Mouse (Mus musculus): ENCODE measurements at regions not wholly inside any gene's neighbourhood (a gene's known extent, or its start where the extent isn't known, plus 50 kb on each side); places are given as distances from the start of the nearest gene placed in this dataset.

- no peaks in the 10 kb centered on the region for H3K9me3 ChIP-seq (ENCODE audit: control insufficient read depth, low read length)
- no peaks in the 10 kb centered on the region for H3K36me3 ChIP-seq (ENCODE audit: control insufficient read depth, insufficient read depth, low read length)
- H3K4me2 ChIP-seq (ENCODE audit: low read length), result no peak overlapping the region
- ATAC-seq, result no peak
- no peak overlapping the region for H3K27ac ChIP-seq (ENCODE audit: low read depth, low read length)
- H3K4me3 ChIP-seq (ENCODE audit: low read length), result no peak overlapping the region
- WGBS, result 90% methylated on average over 5 of the region's 5 CpGs
- no peak overlapping the region for H3K9ac ChIP-seq (ENCODE audit: low read depth, low read length)
- H3K4me1 ChIP-seq (ENCODE audit: control insufficient read depth, insufficient read depth, low read depth, low read length), result no peaks in the 10 kb centered on the region; the same call in 1 of the 2 replicates
- no peaks in the 10 kb centered on the region for H3K27me3 ChIP-seq (replicated peaks; ENCODE audit: control insufficient read depth, insufficient read depth, low read length)
These were observed 193.8 kb downstream of the Zfp36l1 start for GRCm38 (mm10) chr12:79918983-79919382.

GRCm38 (mm10) chr12:79917634-79918289, 195.1 kb downstream of the Zfp36l1 start:
- Histone ChIP-seq H3K9me3 (ENCODE audit: control insufficient read depth, low read length) (no peaks in the 10 kb centered on the region), H3K9ac (ENCODE audit: low read depth, low read length) (no peak overlapping the region), H3K27me3 (replicated peaks; ENCODE audit: control insufficient read depth, insufficient read depth, low read length) (no peaks in the 10 kb centered on the region), H3K36me3 (ENCODE audit: control insufficient read depth, insufficient read depth, low read length) (no peaks in the 10 kb centered on the region), H3K4me1 (ENCODE audit: control insufficient read depth, insufficient read depth, low read depth, low read length) (no peaks in the 10 kb centered on the region; the same call in 1 of the 2 replicates), H3K27ac (ENCODE audit: low read depth, low read length) (peak overlapping the region; percentile 19; the same call in 1 of the 2 replicates), H3K4me3 (ENCODE audit: low read length) (no peak overlapping the region), H3K4me2 (ENCODE audit: low read length) (no peak overlapping the region)
- ATAC-seq, result no peak
- WGBS, result 45% methylated on average over 10 of the region's 10 CpGs

DNA sequence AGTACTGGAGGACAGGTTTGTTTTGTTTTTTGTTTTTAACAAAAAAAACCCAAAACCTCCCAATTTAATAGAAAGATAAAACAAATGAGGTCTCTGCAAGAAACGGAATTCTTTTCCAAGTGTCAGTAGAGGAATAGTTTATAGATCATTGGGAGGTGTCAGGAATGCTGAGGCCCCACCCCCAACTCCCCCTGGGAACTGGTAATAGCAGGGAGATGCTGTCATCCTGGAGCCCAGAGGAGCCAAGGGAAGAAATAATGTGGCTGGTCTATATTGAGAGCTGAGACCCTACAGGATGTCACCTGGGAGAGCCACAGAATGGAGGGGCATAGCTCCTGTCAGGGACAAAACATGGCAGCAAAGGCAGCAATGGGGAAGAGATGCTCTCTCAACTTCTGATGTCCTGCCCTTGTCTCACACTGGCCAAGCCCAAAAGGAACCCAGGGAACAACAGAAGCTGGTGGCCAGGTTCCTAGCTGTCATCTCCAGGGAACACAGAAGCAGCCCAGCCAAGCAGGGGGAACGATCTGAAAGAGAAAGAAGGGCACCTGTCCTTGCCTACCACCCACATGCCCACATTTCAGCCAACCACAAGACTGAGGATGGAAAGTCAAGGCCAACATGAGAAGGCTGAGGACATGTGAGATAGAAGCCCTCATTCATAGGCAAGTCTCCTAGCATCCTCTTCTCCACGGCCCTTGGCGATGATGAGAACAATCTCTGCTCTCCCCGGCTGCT, 195.7 kb downstream of the Zfp36l1 start:
- no peaks in the 10 kb centered on the region for H3K9me3 ChIP-seq (ENCODE audit: control insufficient read depth, low read length)
- H3K9ac ChIP-seq (ENCODE audit: low read depth, low read length), result no peak overlapping the region
- no peak for ATAC-seq
- no peaks in the 10 kb centered on the region for H3K27me3 ChIP-seq (replicated peaks; ENCODE audit: control insufficient read depth, insufficient read depth, low read length)
- H3K36me3 ChIP-seq (ENCODE audit: control insufficient read depth, insufficient read depth, low read length), result no peaks in the 10 kb centered on the region
- no peaks in the 10 kb centered on the region; the same call in 1 of the 2 replicates for H3K4me1 ChIP-seq (ENCODE audit: control insufficient read depth, insufficient read depth, low read depth, low read length)
- 82% methylated on average over 5 of the region's 5 CpGs for WGBS
- H3K27ac ChIP-seq (ENCODE audit: low read depth, low read length), result peak overlapping the region; percentile 19; the same call in 1 of the 2 replicates
- H3K4me3 ChIP-seq (ENCODE audit: low read length), result no peak overlapping the region
- no peak overlapping the region for H3K4me2 ChIP-seq (ENCODE audit: low read length)

- H3K27me3 ChIP-seq (replicated peaks; ENCODE audit: control insufficient read depth, insufficient read depth, low read length), result no peaks in the 10 kb centered on the region
- H3K27ac ChIP-seq (ENCODE audit: low read depth, low read length), result no peak overlapping the region
- no peak overlapping the region for H3K9ac ChIP-seq (ENCODE audit: low read depth, low read length)
- no peak overlapping the region for H3K4me2 ChIP-seq (ENCODE audit: low read length)
- H3K36me3 ChIP-seq (ENCODE audit: control insufficient read depth, insufficient read depth, low read length), result no peaks in the 10 kb centered on the region
- H3K9me3 ChIP-seq (ENCODE audit: control insufficient read depth, low read length), result no peaks in the 10 kb centered on the region
- H3K4me1 ChIP-seq (ENCODE audit: control insufficient read depth, insufficient read depth, low read depth, low read length), result peaks cover 7% of the 10 kb centered on the region
- 73% methylated on average over 6 of the region's 6 CpGs for WGBS
- H3K4me3 ChIP-seq (ENCODE audit: low read length), result no peak overlapping the region
- no peak for ATAC-seq
These were observed 198.9 kb downstream of the Zfp36l1 start for GRCm38 (mm10) chr12:79913898-79914297.

DNA sequence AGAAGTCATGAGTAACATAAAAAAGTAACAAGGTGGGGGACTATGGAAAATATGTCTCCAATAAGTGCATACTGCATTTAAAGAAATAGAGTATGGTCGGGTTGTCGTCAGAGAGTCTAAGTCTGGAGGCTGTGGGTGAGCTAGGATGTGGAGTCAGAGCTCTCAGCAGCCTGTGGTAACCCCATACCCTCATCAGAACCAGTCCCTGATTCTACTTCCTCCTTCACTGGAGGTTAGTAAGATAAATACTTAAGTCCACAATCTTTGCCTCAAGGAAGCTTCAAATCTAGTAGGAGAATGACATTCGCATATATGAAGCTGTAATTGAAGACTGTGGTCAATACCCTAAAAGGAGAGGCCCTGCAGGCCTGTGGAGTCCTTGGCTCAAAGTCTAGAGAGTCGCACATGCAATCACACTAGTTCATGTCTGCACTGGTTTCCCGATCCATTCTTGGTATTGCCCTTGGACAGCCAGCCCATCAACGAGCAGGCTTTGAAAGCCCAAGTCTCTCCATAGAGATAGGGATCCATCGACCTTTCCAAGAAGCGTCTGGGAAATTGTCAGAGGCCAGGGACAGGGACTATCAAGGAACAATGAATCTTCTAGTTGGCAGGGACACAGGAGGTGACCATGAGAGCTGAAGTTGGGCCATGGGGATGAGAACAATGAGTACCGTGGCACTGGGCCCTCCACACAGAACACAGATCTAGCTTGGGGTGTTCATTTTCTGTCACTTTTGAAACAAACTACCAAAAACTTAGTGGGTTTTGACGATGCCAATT, 200.3 kb downstream of the Zfp36l1 start:
- H3K4me3 ChIP-seq (ENCODE audit: low read length), result no peak overlapping the region
- no peak overlapping the region for H3K4me2 ChIP-seq (ENCODE audit: low read length)
- ATAC-seq, result no peak
- peaks cover 7% of the 10 kb centered on the region for H3K4me1 ChIP-seq (ENCODE audit: control insufficient read depth, insufficient read depth, low read depth, low read length)
- H3K9me3 ChIP-seq (ENCODE audit: control insufficient read depth, low read length), result no peaks in the 10 kb centered on the region
- H3K36me3 ChIP-seq (ENCODE audit: control insufficient read depth, insufficient read depth, low read length), result no peaks in the 10 kb centered on the region
- H3K27me3 ChIP-seq (replicated peaks; ENCODE audit: control insufficient read depth, insufficient read depth, low read length), result no peaks in the 10 kb centered on the region
- H3K27ac ChIP-seq (ENCODE audit: low read depth, low read length), result no peak overlapping the region
- 87% methylated on average over 10 of the region's 10 CpGs for WGBS
- no peak overlapping the region for H3K9ac ChIP-seq (ENCODE audit: low read depth, low read length)

DNA sequence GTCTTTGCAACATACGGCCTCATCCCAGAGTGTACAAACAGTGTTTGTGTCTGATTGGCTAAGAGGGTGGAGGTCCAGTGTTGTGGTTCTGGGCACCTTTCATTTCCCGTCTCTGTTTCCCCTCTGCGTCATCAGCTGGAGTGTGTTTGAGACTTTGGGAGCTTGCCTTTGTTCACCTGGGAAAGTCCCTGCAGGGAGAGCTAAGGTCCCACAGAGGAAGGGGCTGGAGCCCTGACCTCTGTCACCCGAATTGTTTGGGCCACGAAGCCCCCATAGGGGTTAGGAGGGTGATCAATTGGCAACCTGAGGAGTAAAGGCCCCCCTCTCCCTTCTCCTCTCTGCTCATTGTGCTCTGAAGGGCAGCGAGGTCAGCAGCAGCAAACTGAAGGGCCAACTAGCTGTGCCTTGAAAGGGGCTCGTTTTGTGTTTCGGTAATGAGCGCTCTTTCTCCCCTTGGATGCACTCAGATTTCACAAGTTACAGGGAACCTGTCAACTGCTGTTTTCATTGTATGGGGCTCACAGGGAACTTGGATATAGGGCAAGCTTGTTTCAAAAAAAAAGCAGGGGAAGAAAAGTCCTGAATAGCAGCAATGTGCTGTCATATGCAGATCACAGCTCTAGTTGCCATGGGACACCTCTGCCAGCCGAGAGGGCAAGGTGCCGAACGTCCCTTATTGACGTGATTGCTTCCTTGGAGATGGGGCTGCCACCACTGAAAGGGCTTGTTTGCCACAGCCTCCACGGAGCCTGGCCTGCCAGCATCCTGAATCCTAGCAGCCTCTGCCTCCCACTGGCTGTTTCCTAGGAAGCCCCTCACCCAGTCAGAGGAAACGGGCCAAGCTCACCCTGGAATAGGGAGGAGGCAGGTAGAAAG, 201.7 kb downstream of the Zfp36l1 start:
- ATAC-seq, result peak; percentile 94
- Histone ChIP-seq H3K9ac (ENCODE audit: low read depth, low read length) (no peak overlapping the region), H3K4me3 (ENCODE audit: low read length) (no peak overlapping the region), H3K9me3 (ENCODE audit: control insufficient read depth, low read length) (no peaks in the 10 kb centered on the region), H3K27me3 (replicated peaks; ENCODE audit: control insufficient read depth, insufficient read depth, low read length) (no peaks in the 10 kb centered on the region), H3K27ac (ENCODE audit: low read depth, low read length) (peak overlapping the region; percentile 74), H3K4me2 (ENCODE audit: low read length) (no peak overlapping the region), H3K4me1 (ENCODE audit: control insufficient read depth, insufficient read depth, low read depth, low read length) (peaks cover 7% of the 10 kb centered on the region; the same call in 1 of the 2 replicates), H3K36me3 (ENCODE audit: control insufficient read depth, insufficient read depth, low read length) (no peaks in the 10 kb centered on the region)
- 11% methylated on average over 15 of the region's 15 CpGs for WGBS

- Histone ChIP-seq H3K9me3 (ENCODE audit: control insufficient read depth, low read length) (no peaks in the 10 kb centered on the region), H3K4me1 (ENCODE audit: control insufficient read depth, insufficient read depth, low read depth, low read length) (peaks cover 7% of the 10 kb centered on the region; the same call in 1 of the 2 replicates), H3K36me3 (ENCODE audit: control insufficient read depth, insufficient read depth, low read length) (no peaks in the 10 kb centered on the region), H3K4me2 (ENCODE audit: low read length) (no peak overlapping the region), H3K27ac (ENCODE audit: low read depth, low read length) (no peak overlapping the region), H3K9ac (ENCODE audit: low read depth, low read length) (no peak overlapping the region), H3K4me3 (ENCODE audit: low read length) (no peak overlapping the region), H3K27me3 (replicated peaks; ENCODE audit: control insufficient read depth, insufficient read depth, low read length) (no peaks in the 10 kb centered on the region)
- no peak for ATAC-seq
- 54% methylated on average over 5 of the region's 5 CpGs for WGBS
These were observed 205.2 kb downstream of the Zfp36l1 start for GRCm38 (mm10) chr12:79907583-79907982.

DNA sequence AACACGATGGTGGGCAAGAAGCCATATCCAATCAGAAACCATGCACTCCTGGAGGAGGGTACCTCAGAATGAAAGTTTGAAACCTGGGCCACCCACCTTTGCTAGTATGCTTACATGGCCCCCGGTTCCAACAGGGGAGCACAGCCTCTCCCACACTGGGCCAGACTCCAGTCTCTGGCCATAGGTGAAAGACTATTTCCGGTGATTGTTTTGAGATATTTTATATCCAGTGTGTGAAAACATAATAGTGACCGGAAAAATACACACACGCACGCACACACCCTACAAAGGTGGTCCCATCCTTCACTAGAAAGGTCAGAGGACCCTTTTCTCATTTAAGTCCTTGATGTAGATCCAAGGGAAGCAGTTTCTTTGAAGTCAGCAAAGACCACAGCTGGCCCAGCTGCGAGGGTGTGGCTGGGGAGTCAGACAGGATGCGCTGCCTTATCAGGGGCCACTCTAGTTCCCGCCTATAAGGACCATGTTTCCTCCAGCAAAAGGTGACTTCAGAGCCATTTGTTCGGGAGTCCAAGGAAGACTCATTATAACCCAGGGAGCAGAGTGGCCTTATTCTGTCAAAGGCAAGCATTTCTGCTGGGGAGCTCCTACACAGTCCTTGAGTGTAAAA, 206.0 kb downstream of the Zfp36l1 start:
- WGBS, result 84% methylated on average over 10 of the region's 10 CpGs
- Histone ChIP-seq H3K4me3 (ENCODE audit: low read length) (no peak overlapping the region), H3K4me2 (ENCODE audit: low read length) (no peak overlapping the region), H3K36me3 (ENCODE audit: control insufficient read depth, insufficient read depth, low read length) (no peaks in the 10 kb centered on the region), H3K9ac (ENCODE audit: low read depth, low read length) (no peak overlapping the region), H3K9me3 (ENCODE audit: control insufficient read depth, low read length) (no peaks in the 10 kb centered on the region), H3K27me3 (replicated peaks; ENCODE audit: control insufficient read depth, insufficient read depth, low read length) (no peaks in the 10 kb centered on the region), H3K4me1 (ENCODE audit: control insufficient read depth, insufficient read depth, low read depth, low read length) (peaks cover 7% of the 10 kb centered on the region; the same call in 1 of the 2 replicates), H3K27ac (ENCODE audit: low read depth, low read length) (no peak overlapping the region)
- no peak for ATAC-seq
